Mouse (Mus musculus): Measurements from ENCODE around the gene Pygo2.

Gene Pygo2

DNA sequence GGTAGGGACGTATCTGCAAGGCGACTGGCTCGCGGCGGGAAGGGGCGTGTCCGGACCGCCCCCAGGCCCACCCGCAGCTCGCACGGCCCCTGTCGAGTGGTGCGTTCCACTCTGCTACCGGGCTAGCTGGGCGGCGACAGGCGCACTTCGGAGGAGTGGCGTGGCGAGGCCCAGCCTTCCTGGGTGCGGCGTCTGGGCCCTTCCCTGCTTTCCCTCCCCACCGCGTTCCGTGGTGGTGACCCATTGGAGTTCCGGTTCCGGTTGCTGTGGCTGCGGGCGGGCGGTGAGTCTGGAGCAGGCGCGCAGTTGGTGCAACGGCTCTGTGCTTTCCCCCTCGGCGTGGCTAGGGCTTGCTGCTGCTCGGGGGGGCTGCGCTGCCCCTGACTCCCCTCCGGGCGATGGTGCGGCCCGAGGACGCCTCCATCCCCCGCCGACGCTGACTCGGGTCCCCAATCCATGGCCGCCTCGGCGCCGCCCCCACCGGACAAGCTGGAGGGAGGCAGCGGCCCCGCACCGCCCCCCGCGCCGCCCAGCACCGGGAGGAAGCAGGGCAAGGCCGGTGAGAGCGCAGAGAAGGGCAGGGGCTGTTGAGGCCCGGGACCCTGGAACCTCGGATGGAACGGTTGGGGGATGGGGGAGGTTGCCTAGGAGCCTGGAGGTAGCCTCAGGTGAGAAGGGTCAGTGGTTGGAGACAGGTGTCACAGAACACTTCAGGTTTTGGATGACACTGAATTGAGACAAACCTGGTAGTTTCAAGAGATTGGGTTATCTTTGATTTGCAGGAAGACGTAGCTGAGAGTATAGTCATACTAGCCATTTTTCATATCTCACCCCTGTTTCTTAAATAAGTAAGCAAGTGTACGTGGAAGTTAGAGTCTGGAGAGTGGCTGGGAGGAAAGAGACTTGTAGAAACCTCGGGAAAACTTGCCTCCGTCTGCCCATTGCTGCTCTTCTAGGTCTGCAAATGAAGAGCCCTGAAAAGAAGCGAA, at the start of gene Pygo2:
TSS of gene Pygo2 (plus strand) at position 44 of the 989 bp plus-strand sequence.
- DNase-seq (ENCODE audit: low read depth in 2 of 2, low spot score in 2 of 2) = peak; percentile 89

DNA sequence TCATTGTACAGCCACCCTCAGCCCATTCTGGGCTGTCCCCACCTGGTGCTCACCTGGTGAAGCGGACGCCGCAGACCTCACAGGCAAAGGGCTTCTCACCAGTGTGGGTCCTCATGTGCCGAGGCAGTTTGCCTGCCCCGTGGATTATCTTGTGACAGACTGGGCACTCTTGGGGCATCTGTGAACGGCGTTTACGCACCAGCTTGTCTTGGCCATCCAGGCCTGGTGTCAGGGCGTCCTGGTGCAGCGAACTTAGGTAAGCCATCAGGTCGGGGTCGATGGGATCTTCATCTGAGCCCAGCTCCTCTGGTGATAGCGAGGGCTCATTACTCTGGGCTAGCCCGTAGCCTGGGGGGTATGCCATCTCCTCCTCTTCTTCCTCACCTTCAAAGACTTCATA, 49.7 kb upstream of the Pygo2 start:
- DNase-seq (ENCODE audit: low read depth in 2 of 2, low spot score in 2 of 2) = no peak

DNA sequence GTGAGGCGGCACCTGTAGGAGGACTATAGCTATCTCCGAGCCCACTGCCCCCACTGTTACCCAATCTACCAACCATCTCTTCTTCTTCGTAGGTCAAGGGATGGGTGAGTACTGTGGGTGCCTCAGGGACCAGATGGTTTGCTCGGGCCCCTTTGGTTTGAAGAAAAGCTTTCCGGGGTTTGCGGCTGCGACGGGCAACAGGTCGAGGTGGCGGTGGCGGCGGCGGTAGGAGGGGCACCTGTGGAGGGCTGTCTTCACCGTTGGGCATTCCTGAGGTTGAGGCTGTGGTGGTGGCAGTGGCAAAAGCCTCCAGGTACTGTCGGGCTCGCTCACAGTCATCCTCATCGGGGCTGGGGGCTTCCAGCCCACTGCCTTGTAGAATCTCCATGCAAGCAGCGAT, 49.3 kb upstream of the Pygo2 start:
- DNase-seq (ENCODE audit: low read depth in 2 of 2, low spot score in 2 of 2) = no peak

DNA sequence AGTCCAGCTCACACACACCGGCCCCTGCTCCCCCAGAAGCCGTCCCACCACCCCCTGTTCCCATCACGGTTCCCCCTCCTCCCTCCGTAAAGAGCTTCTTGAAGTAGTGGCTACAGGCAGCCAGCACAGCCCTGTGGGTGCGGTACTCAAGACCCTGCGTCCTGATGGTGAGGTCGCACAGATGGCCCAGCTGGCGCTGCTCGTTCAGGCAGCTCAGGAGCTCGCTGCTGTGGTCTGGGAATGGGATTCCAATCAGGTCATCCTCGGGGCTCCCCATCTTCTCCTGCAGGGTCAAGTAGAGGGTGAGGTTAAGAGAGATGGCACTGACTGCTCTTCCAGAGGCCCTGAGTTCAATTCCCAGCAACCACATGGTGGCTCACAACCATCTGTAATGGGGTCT, 48.8 kb upstream of the Pygo2 start:
- DNase-seq (ENCODE audit: low read depth in 2 of 2, low spot score in 2 of 2) = no peak

DNA sequence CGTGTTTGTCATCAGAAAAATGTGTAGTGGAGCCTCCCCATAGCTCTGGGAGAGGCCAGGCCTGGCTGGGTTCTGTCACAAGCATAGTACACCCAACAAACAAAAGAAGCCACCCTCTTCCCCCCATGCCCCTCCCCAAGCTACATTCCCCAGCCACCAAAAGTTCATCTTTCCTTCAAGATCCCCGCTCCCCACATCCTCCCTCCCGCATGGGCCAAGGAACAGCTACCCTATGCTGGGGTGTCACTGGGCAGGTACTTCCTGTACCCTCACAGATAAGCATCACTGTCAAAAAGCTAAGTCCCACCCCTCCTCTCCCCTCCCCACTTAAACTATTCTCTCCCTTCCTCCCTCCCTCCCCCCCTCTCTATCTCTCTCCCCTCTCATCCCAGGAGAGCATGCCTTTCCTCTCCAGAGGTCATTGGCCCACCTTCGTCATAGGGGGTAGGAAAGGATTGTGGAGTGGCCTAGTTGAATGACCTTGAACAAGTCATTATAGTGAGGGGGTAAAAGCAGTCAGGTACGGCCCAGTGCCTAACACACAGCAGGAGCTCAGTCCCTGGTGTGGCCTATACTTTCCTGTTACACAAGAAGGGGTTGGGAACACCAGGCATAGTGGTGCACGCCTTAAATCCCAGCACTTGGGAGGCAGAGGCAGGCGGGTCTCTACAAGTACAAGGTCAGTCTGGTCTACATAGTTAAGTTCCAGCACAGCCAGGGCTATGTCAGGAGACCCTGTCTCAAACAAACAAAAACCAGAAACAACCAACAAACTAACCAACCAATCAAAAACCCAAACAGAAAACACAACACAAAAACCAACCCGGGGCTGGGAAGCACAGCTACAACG, 47.8 kb upstream of the Pygo2 start:
- DNase-seq (ENCODE audit: low read depth in 2 of 2, low spot score in 2 of 2) = no peak

DNA sequence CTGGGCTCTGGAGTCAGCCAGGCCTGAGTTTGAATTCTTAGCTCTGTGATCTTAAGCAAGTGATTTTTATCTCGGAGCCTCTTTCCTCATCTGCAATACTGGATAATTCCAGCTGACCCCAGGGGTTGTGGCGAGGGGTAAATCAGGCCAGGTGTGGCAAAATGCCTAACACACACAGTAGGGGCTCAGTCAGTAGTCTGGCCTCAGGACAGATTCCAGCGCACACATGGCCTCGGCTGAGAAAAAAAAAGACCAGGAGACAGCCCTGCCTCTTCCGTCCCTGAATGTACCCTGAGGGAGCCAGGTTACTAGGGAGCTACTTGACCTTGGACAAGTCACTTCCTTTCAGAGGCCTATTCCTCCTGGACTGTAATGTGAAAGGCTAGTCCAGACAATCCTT, 47.1 kb upstream of the Pygo2 start:
- DNase-seq (ENCODE audit: low read depth in 2 of 2, low spot score in 2 of 2) = no peak

DNA sequence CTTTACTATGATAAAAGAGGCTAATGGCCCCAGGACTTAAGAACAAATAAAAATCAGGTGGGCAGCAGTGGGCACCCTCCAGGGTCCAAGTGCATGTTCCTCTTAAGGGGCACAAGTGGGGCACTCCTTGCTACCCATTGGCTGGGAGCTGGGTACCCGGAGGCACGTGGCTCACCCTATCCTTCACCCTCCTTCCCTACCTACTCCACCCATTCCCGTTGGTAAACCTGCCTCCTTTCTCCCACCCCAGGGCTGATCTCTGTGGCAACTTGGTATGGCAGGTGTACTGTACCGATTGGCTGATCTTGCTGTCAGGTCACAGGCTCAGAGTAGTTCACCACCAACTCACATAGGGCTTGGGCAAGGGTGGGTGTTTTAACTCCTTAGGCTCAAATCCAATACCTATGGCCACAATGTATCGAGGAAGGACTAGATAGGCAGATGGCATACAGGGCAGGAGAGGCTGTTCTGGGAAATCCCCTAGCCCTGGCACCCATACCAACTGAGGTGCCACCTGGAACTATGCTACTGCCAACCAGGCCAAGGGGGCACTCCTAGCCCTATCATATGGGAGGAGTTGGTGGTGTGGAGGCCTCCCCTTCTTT, 46.3 kb upstream of the Pygo2 start:
- no peak for DNase-seq (ENCODE audit: low read depth in 2 of 2, low spot score in 2 of 2)

DNA sequence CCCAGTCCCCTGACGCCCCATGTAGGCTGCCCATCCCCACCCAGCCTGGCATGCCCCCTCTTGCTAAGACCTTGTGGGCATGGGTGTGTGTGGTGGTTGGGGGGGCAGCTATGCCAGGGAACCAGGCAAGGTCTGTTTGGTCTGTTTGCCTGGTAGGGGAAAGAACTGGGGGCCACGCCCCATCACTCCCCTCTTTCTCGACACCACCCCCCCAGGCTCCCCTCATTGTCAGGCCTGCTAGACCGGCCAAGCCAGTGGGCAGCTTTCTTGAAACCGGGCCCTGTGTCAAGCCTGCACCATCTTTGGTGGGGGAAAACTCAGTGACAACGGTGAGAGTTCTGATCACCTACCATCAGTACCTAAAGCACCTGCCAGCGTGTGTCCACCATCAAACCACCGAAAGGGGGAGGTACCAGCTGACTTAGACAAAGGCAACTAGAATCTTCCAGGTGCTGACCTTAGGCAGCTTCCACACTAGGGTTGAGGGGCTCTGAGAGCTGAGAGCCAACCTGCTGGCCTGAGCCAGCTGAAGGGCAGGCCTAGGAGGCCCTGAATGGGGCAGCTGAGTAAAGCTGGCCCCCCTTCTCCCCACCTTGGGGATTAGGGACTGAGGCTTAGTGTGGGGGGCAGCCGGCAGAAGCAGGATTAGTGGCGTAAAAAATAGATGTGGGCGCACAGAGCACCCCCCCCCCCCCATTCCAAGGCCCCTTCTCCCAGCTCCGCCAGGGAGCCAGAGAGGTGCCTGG, 45.5 kb upstream of the Pygo2 start:
- DNase-seq (ENCODE audit: low read depth in 2 of 2, low spot score in 2 of 2) = no peak

DNA sequence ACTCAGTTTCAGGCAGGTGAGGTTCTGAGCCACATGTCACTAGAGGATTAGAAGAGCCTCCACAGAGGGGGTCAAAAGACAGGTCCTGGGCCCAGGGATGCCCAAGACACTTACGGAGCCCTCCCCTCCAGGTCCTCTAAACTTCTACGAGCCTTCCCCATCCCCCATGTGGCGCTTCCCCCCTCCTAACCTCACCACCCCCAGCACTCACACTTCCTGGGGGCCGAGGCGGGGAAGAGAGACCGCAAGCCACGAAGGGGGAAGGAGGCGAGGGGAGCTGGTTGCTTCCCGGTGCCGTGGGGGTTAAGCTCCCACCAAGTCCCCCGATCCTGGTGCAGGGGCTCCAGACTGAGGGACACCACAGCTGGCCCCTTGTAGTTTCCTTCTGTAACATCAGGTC, 44.6 kb upstream of the Pygo2 start:
- no peak for DNase-seq (ENCODE audit: low read depth in 2 of 2, low spot score in 2 of 2)

DNA sequence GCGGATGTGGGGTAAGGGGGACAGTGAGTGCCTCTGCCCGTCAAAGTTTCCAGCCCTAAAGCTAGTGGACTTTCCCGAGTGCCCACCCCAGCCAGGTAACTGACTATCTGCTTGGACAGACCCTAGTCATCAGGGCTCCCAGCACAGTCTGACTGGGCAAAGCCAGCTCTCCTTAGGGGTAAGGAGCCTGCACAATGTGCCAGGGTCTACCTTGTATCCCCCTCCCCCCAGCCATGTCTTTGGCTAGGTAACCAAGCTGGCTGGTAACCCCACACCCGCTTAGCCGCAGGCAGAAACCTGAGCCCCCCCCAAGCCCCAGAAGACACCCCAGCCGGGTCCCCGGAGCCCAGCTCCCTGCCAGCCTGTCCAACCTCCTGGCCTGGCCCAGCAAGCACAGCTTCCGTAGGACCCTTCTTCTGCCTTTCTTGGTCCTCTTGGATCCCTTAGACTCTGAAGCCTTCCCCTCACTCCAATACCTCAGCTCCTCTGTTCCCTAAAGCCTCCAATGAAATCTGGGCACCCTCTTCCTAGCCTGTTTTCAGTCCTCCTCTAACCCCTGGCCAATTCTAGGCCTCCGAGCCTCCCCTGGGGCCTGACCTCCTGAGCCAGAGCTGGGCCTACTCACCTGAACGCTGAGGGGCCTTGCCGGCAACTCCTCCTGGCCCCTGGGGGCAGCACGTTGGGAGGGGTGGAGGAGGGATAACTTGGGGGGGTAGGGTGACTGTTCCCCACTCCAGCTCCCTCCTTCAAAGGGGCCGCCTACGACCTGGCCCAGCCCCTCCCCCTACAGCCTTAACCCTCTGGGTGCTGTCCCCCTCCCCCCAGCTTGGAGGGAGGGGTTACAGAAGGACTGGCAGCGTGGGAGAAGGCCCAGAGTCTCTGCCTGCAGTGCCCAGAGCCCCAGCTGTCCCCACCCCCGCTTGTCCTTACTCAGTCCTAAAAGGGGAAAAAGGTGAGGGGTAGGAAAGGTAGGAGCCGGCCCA, 43.3 kb upstream of the Pygo2 start:
- DNase-seq (ENCODE audit: low read depth in 2 of 2, low spot score in 2 of 2) = no peak

DNA sequence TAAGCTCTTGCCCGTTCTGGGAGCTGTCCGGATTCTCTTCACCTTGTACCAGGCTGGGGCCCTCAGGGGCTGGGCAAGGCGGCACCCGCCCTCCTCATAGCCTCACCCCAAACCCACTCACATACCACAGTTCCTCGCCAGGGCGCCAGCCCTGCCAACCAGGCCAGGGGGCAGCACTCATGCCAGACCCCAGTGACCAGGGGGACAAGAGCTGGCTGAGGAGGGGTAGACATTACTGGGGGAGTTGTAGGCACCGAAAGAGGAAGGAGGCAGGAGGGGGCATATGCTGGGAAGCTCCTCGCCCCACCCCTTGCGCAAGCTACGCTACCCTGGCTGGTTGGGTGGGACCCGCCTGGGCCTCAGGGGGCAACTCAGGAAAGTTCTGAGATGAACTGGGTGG, 42.4 kb upstream of the Pygo2 start:
- DNase-seq (ENCODE audit: low read depth in 2 of 2, low spot score in 2 of 2) = no peak

DNA sequence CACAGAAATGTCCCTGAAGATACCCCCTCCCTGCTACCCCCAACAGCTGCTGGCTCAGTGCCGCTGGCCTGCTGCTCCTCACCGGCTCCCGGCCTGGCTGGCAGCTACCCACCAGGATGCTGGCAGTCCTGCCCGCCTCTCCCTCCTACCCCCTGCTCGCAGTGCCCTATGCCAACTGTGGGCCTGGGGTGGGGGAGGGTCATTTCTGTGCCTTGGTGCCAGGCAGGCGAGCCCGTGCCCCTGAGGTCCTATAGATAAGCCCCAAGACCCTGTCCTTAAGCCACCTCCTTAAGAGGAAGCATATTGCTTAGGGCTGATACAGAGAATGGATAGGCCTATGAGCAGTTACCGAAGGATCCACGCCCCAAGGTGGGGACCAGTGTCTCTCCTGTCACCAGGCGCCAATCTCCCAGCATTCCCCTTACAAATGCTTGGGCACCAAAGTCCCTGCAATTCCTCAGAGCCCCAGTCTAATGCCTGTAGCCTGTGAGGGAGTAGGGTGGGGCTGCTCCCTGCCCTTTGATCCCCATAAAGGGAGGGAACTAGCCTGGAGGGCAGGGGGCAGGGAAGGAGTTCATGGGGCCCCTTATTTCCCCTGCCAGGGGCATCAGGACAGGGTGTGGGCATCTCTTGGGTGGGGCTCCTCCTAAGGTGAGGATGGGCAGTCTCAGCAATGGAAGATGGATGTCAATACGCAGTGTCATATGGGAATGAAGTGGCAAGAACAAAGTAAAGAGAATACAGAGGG, 41.7 kb upstream of the Pygo2 start:
- DNase-seq (ENCODE audit: low read depth in 2 of 2, low spot score in 2 of 2) = no peak

DNA sequence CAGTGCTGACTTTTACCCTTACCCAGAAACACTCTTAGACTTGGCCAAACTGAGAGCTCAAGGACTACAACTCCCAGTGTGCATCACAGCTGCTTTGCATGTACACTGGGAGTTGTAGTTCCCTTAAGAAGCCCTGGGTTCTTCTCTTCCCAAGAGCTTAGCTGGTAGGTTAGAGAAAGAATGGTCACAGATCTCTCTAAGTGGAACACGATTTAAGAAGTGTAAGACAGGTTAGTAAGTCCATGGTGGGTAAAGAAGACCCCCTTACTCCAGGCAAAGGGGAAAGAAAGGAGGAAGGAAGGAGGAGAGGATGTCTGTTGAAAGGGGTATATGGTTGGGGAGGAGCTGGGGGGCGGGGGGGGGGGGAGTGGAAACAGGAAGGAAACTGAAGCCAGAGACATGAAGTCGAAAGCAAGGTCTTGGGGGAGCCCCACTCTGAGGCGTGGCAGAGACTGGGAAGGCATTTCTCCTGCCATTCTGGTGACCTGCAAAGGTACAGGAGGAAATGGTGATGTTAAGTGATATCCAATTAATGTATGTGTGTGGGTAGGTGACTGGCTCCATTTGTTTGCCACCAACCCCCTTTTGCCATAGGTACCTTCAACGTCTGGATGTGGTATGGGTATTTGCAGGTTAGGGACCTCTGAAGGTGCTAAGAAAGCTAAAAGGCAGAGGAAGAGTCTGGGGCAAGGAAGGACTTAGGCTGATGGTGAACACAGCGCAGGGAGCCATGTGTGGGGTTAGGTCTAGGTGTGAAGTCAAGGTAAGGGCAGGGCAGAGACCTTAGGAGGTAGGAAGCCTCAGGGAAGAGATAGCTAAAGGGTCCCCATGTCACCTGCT, 40.9 kb upstream of the Pygo2 start:
- no peak for DNase-seq (ENCODE audit: low read depth in 2 of 2, low spot score in 2 of 2)

DNA sequence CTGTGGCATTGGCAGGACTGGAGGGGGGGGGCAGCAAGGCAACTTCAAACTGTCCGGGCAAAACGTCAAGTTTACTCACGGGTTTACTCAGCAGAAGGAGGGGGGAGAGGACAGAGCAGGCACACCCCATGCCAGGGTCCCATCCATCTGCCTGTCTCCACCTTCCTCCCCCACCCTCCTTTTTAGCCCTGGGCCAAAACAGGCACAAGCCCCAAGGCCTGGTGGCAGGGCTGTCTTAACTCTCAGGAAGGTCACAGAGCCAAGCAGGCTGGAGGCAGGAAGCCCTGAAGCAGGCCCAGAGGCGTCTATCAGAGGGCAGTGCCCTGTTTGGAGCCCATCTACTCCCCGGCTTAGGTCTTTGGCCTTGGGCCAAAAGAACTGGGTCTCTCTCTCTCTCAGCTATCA, 39.9 kb upstream of the Pygo2 start:
- no peak for DNase-seq (ENCODE audit: low read depth in 2 of 2, low spot score in 2 of 2)

DNA sequence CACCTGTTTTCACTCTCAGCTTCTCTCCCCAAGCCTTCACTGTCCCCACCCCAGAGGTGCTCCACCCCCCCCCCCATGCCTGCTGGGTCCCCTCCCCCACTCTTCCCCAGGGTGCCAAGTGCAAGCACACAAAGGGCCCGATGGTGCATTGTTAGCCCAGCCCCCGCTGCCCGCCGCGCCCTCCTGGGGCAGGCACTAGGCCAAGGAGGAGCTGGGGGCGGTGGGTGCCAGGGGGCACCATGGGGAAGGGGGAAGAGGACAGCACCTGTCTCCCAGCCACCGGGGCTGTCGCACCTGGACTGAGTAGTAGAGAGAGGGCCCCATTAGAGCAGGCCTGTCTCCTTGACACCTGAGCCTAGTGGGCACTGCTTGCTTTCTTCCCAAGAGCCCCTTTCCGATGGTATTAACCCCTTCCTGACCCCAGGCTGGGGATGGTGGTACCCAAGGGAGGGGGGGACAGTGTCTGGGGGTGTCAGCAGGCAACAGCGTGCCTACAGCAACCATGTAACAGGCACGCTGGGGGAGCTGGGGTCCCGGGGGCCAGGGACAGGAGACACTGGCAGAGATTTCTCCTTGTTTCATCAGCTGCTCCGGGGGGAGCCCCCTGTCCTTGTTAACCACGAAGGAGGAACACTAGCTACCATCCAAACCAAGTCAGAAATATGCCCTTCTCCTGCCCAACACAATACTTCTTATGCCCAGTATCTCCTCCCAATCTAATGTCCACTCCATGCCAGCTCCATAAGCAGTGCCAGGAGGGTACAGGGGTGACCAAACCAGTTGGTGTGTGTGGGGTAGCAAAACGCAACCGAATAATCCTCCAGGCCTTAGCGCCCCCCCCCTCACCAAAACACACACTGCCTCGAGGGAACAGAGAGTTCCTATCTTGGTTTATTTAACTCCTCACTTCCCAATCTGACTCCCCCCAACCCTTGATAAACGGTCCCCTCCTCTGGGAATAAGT, 39.0 kb upstream of the Pygo2 start:
- DNase-seq (ENCODE audit: low read depth in 2 of 2, low spot score in 2 of 2) = no peak

DNA sequence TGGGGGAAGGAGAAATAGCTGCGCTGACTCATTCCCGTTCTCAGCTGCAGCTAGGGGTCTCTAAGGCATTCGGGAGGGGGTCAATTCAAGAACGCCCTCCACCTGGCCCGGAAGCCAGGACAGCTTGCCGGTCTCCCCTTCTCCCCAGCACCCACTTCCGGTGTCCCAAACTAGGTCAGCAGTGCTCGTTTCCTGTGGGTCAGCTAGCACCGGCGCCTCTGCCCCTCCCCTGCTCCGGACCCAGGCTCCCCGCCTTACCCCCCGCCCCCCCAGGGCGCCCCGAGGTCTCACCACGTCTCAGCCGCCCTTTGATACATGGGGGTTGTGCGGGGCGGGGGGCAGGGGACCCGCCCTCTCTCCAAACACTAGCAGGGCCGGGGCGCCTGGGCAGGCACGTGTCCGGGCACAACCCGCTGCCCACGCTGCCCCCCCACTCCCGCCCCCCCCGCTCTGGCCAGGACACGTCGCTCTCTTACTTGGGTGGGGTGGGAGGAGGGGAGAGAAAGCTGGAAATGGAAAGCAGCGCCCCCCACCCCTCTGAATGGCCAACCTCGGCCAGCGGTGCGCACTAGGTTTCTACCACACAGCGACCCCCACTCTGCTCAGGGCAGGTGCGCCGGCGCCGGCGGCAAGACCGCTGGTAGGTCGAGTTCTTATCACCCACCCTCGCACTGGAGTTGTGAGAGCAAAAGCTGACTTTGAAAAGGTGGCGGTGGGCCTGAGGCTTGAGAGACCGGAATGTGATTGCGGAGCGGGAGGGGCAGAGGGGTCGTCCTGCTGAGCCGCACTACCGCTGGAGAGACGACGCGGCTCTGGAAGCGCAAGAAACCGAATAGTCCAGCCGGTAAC, 38.1 kb upstream of the Pygo2 start:
- no peak for DNase-seq (ENCODE audit: low read depth in 2 of 2, low spot score in 2 of 2)

All from CD8-positive naive resting alpha-beta T cell, adult 2 months (primary cell).